Mouse (Mus musculus) stomach, postnatal 0 days (tissue): ENCODE results near the gene Vgf. TPM values are rescaled to one million over a fixed set of nuclear protein-coding genes. Genes with fewer than 3 reads are reported as not detected.
A peak's percentile ranks its signal among the peaks of the same experiment; 100 is the strongest.

Experiments
- ATAC-seq: fragments of 200-750 bp; cut with Nextera tagmentation; 2 replicates; pipeline ENCODE4 v1.8.0; 2017; ENCODE audit not compliant: low FRiP score, low TSS enrichment
- DNase-seq: peaks from one replicate; pipeline ENCODE4 v3.0.0-alpha.2; 2016; ENCODE audit warnings: low spot score
- H3K27ac ChIP-seq: fragments of 300-500 bp; sonication (generic); replicated peaks from 2 replicates; pipeline ENCODE4 v1.5.1; 2014; ENCODE audit warnings: mild to moderate bottlenecking, control low read depth
- H3K27me3 ChIP-seq: fragments of 300-500 bp; sonication (generic); 2 replicates; pipeline ENCODE4 v1.6.1; 2014; ENCODE audit warnings: low read length; ENCODE audit not compliant: control insufficient read depth, insufficient read depth
- H3K36me3 ChIP-seq: fragments of 300-500 bp; sonication (generic); 2 replicates; pipeline ENCODE4 v1.6.1; 2014; ENCODE audit warnings: low read length, mixed read lengths; ENCODE audit not compliant: control insufficient read depth, insufficient read depth
- H3K4me1 ChIP-seq: fragments of 300-500 bp; sonication (generic); replicated peaks from 2 replicates; pipeline ENCODE4 v1.6.1; 2014; ENCODE audit warnings: antibody characterized with exemption; ENCODE audit not compliant: control insufficient read depth, insufficient read depth
- H3K4me2 ChIP-seq: fragments of 300-500 bp; sonication (generic); replicated peaks from 2 replicates; pipeline ENCODE4 v1.6.1; 2014; ENCODE audit warnings: low read depth, mild to moderate bottlenecking, control low read depth, moderate library complexity
- H3K4me3 ChIP-seq: fragments of 300-500 bp; sonication (generic); 2 replicates; pipeline ENCODE4 v1.5.1; 2014; ENCODE audit warnings: low read depth, low read length, control low read depth
- H3K9ac ChIP-seq: fragments of 300-500 bp; sonication (generic); 2 replicates; pipeline ENCODE4 v1.6.1; 2014; ENCODE audit warnings: mild to moderate bottlenecking, low read length, control low read depth, mixed read lengths
- H3K9me3 ChIP-seq: fragments of 300-500 bp; sonication (generic); 2 replicates; pipeline ENCODE4 v1.6.1; 2016; ENCODE audit warnings: low read length; ENCODE audit not compliant: control insufficient read depth
- CTCF ChIP-seq: IDR thresholded peaks from 2 replicates; pipeline ENCODE4 v1.5.1; 2016; ENCODE audit warnings: antibody characterized with exemption, low read depth, mild to moderate bottlenecking, moderate library complexity
- EP300 ChIP-seq: optimal IDR thresholded peaks from 2 replicates; pipeline ENCODE3; 2016; ENCODE audit warnings: antibody characterized with exemption
- WGBS: fragments of 180-500 bp; shearing (Covaris S2); extraction: QIAGEN DNeasy Blood & Tissue Kit; methylation state at CpG from one replicate; pipeline ENCODE4 v1.1.7; 2014; 5-methylcytosine and 5-hydroxymethylcytosine counted together
- polyA plus RNA-seq: library from polyadenylated mRNA; unstranded; fragments of >200 nt; fragmentation: Nextera tagmentation; extraction: Ambion mirVana; gene quantifications from 2 replicates; pipeline ENCODE4 v1.2.1, GENCODE M21; 2015

Gene Vgf
- polyA plus RNA-seq, 1 experiment from 2014 or later, result 1.8 TPM

- Histone ChIP-seq H3K4me3 (no peak overlapping the region), H3K27me3 (no peaks in the 10 kb centered on the region), H3K27ac (no peak overlapping the region), H3K9ac (no peak overlapping the region), H3K4me1 (no peaks in the 10 kb centered on the region), H3K36me3 (no peaks in the 10 kb centered on the region), H3K9me3 (no peaks in the 10 kb centered on the region), H3K4me2 (no peak overlapping the region)
- DNase-seq (peak; percentile 24), ATAC-seq (peak; percentile 60)
- 57% methylated on average over 5 of the region's 5 CpGs for WGBS
- no peak for TF ChIP-seq CTCF
- no peak for TF ChIP-seq EP300
Measured at GRCm38 (mm10) chr5:137051914-137052505, 25.8 kb downstream of the Vgf start.

GRCm38 (mm10) chr5:137054299-137054698 is 28.1 kb downstream of the Vgf start:
- Histone ChIP-seq H3K27ac (no peak overlapping the region), H3K27me3 (no peaks in the 10 kb centered on the region), H3K4me1 (no peaks in the 10 kb centered on the region), H3K9ac (no peak overlapping the region), H3K4me2 (no peak overlapping the region), H3K36me3 (no peaks in the 10 kb centered on the region), H3K4me3 (no peak overlapping the region), H3K9me3 (no peaks in the 10 kb centered on the region)
- no peak for DNase-seq
- 82% methylated on average over 7 of the region's 7 CpGs for WGBS
- TF ChIP-seq CTCF (no peak), EP300 (no peak)
- ATAC-seq, result no peak

- 75% methylated on average over 5 of the region's 5 CpGs for WGBS
- no peaks in the 10 kb centered on the region for H3K36me3 ChIP-seq
- ATAC-seq, result no peak
- H3K4me3 ChIP-seq, result no peak overlapping the region
- H3K4me2 ChIP-seq, result no peak overlapping the region
- no peak overlapping the region for H3K9ac ChIP-seq
- H3K27ac ChIP-seq, result no peak overlapping the region
- TF ChIP-seq EP300 (no peak), CTCF (no peak)
- no peaks in the 10 kb centered on the region for H3K9me3 ChIP-seq
- no peaks in the 10 kb centered on the region for H3K27me3 ChIP-seq
- no peak for DNase-seq
- H3K4me1 ChIP-seq, result no peaks in the 10 kb centered on the region
Measured at GRCm38 (mm10) chr5:137054873-137055272, 28.7 kb downstream of the Vgf start.

GRCm38 (mm10) chr5:137061809-137062481 is 35.8 kb downstream of the Vgf start:
- H3K27ac ChIP-seq, result no peak overlapping the region
- no peaks in the 10 kb centered on the region for H3K27me3 ChIP-seq
- WGBS, result 18% methylated on average over 12 of the region's 12 CpGs
- H3K4me3 ChIP-seq, result no peak overlapping the region
- TF ChIP-seq EP300 (no peak), CTCF (peak; percentile 62)
- H3K4me1 ChIP-seq, result no peaks in the 10 kb centered on the region
- H3K9me3 ChIP-seq, result no peaks in the 10 kb centered on the region
- no peak overlapping the region for H3K4me2 ChIP-seq
- H3K9ac ChIP-seq, result no peak overlapping the region
- peak; percentile 34 for DNase-seq
- ATAC-seq, result peak; percentile 71; the same call in 1 of the 2 replicates
- no peaks in the 10 kb centered on the region for H3K36me3 ChIP-seq

GRCm38 (mm10) chr5:137062601-137063000 is 36.4 kb downstream of the Vgf start:
- Histone ChIP-seq H3K4me3 (no peak overlapping the region), H3K4me1 (no peaks in the 10 kb centered on the region), H3K27ac (no peak overlapping the region), H3K36me3 (no peaks in the 10 kb centered on the region; the same call in 1 of the 2 replicates), H3K4me2 (no peak overlapping the region), H3K9me3 (no peaks in the 10 kb centered on the region), H3K9ac (no peak overlapping the region), H3K27me3 (no peaks in the 10 kb centered on the region)
- WGBS, result 80% methylated on average over 5 of the region's 5 CpGs
- TF ChIP-seq CTCF, result no peak
- TF ChIP-seq EP300, result no peak
- ATAC-seq (no peak), DNase-seq (no peak)

- TF ChIP-seq EP300, result no peak
- no peak for TF ChIP-seq CTCF
- 69% methylated on average over 6 of the region's 6 CpGs for WGBS
- no peaks in the 10 kb centered on the region for H3K27me3 ChIP-seq
- H3K4me2 ChIP-seq, result no peak overlapping the region
- no peak overlapping the region for H3K4me3 ChIP-seq
- no peak overlapping the region for H3K27ac ChIP-seq
- DNase-seq, result no peak
- no peaks in the 10 kb centered on the region; the same call in 1 of the 2 replicates for H3K36me3 ChIP-seq
- ATAC-seq, result no peak
- no peaks in the 10 kb centered on the region for H3K4me1 ChIP-seq
- H3K9ac ChIP-seq, result no peak overlapping the region
- no peaks in the 10 kb centered on the region for H3K9me3 ChIP-seq
Measured at GRCm38 (mm10) chr5:137065454-137065853, 39.3 kb downstream of the Vgf start.
